ENCODE assay signal across 13 mouse cellular contexts in the genomic region with DNA sequence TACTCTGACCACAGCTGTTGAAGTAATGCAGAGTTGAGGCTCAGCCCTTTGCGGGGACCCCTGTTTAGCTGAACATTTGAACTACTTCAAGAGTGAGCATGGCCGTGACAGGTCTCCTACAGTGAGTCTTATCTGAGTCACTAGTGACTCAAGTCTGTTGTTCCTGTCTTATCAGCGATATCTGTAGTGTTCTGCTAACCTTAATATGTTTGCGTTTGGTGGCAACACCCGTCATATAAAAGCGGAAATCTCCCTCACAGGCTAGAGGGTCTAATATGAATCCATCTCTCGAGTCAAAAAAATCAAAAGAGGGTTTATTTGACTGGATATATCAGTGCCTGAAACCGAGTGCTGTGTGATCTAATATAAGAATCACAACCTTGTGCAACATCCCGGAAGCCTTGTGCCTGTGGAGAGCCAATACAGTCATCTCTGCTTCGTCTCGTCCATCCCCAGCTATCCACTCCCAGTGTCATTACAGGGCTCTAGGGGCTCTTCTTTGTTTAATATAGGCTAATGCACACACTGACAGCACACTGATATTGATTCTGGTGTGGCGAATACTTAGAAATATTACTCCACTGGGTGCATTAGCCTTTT. TPM values are rescaled to one million over a fixed set of nuclear protein-coding genes. Genes with fewer than 3 reads are reported as not detected.
DNase-seq lines count a peak whose midpoint lies in the region; ATAC-seq and TF ChIP-seq lines count a peak whose summit lies in the region.
"Had no signal": no experiment of that assay in that cellular context is flagged by ENCODE, and none has a peak within 500 bp of the region (broad histone marks: within the 10 kb centered on the region; RNA-seq: fewer than 3 reads in every experiment).

No protein-coding gene starts in this region.

- H3K9ac ChIP-seq in forebrain, embryonic 14.5 days (ENCODE audit: low read length): 0 out of 2 replicates have a peak overlapping the region, but pooled peaks have one; percentile 22
- no peak overlapping the region for H3K9ac ChIP-seq in forebrain, embryonic 11.5 days (ENCODE audit: low read length)
- no peak overlapping the region for H3K9ac ChIP-seq in hindbrain, embryonic 11.5 days (ENCODE audit: low read depth, low read length)
- H3K9ac ChIP-seq: limb, embryonic 13.5 days had no signal

- no peaks in the 10 kb centered on the region for H3K27me3 ChIP-seq in forebrain, embryonic 14.5 days (replicated peaks; ENCODE audit: control insufficient read depth, insufficient read depth, low read length)
- no peaks in the 10 kb centered on the region for H3K27me3 ChIP-seq in forebrain, embryonic 11.5 days (ENCODE audit: control insufficient read depth, insufficient read depth, low read length)
- H3K27me3 ChIP-seq in hindbrain, embryonic 11.5 days (ENCODE audit: control insufficient read depth, insufficient read depth, low read length): no peaks in the 10 kb centered on the region
- no peaks in the 10 kb centered on the region for H3K27me3 ChIP-seq in small intestine, adult 2 months (ENCODE audit: control insufficient read depth, insufficient read depth, low read length)
- H3K27me3 ChIP-seq: limb, embryonic 13.5 days had no signal

- no peak for TF ChIP-seq POLR2A in small intestine, adult 2 months (IDR thresholded peaks at IDR 0.05; ENCODE audit: low read depth, low read length)

- 0 out of 2 replicates have a peak, but pooled peaks cover 2% of the 10 kb centered on the region for H3K36me3 ChIP-seq in forebrain, embryonic 14.5 days (ENCODE audit: control insufficient read depth, insufficient read depth, low read length)
- H3K36me3 ChIP-seq in forebrain, embryonic 11.5 days (ENCODE audit: control insufficient read depth, insufficient read depth, low read length): no peaks in the 10 kb centered on the region
- H3K36me3 ChIP-seq in hindbrain, embryonic 11.5 days (ENCODE audit: control insufficient read depth, insufficient read depth, low read length): no peaks in the 10 kb centered on the region
- H3K36me3 ChIP-seq in small intestine, adult 2 months (ENCODE audit: control insufficient read depth, insufficient read depth, low read length): no peaks in the 10 kb centered on the region
- H3K36me3 ChIP-seq: limb, embryonic 13.5 days had no signal

- peaks cover 20% of the 10 kb centered on the region for H3K4me1 ChIP-seq in forebrain, embryonic 14.5 days (ENCODE audit: control insufficient read depth, insufficient read depth, low read length)
- peaks cover 13% of the 10 kb centered on the region; the same call in 1 of the 2 replicates for H3K4me1 ChIP-seq in forebrain, embryonic 11.5 days (replicated peaks; ENCODE audit: control insufficient read depth, insufficient read depth, low read length)
- H3K4me1 ChIP-seq in hindbrain, embryonic 11.5 days (replicated peaks; ENCODE audit: control insufficient read depth, insufficient read depth, low read length): peaks cover 2% of the 10 kb centered on the region; the same call in 1 of the 2 replicates
- no peaks in the 10 kb centered on the region for H3K4me1 ChIP-seq in small intestine, adult 2 months (ENCODE audit: control insufficient read depth, insufficient read depth, insufficient read length, low read length)

- H3K4me3 ChIP-seq in forebrain, embryonic 14.5 days (ENCODE audit: low read depth, low read length): no peak overlapping the region; the same call in 1 of the 2 replicates
- H3K4me3 ChIP-seq in forebrain, embryonic 11.5 days (ENCODE audit: low read depth, low read length): no peak overlapping the region
- no peak overlapping the region; the same call in 1 of the 2 replicates for H3K4me3 ChIP-seq in hindbrain, embryonic 11.5 days (ENCODE audit: low read depth, low read length)
- no peak overlapping the region for H3K4me3 ChIP-seq in small intestine, adult 2 months (ENCODE audit: low read depth, low read length)
- H3K4me3 ChIP-seq: limb, embryonic 13.5 days had no signal

- WGBS in forebrain, embryonic 14.5 days: 90% methylated on average over 12 of the region's 12 CpGs
- 87% methylated on average over 12 of the region's 12 CpGs for WGBS in forebrain, embryonic 11.5 days
- 87% methylated on average over 12 of the region's 12 CpGs for WGBS in hindbrain, embryonic 11.5 days
- WGBS in small intestine, adult 2 months: 36% methylated on average over 12 of the region's 12 CpGs

- H3K27ac ChIP-seq in forebrain, embryonic 14.5 days (ENCODE audit: low read depth, low read length): no peak overlapping the region
- no peak overlapping the region for H3K27ac ChIP-seq in forebrain, embryonic 11.5 days (ENCODE audit: low read depth, low read length)
- H3K27ac ChIP-seq in hindbrain, embryonic 11.5 days (ENCODE audit: low read depth, low read length): no peak overlapping the region
- 0 out of 2 replicates have a peak overlapping the region, but pooled peaks have one; percentile 21 for H3K27ac ChIP-seq in small intestine, adult 2 months (ENCODE audit: insufficient read depth, low read depth, low read length)
- H3K27ac ChIP-seq: limb, embryonic 13.5 days had no signal

- no peak for ATAC-seq in forebrain, embryonic 14.5 days
- ATAC-seq in forebrain, embryonic 11.5 days (replicated peaks; ENCODE audit: low FRiP score): no peak
- ATAC-seq in hindbrain, embryonic 11.5 days (ENCODE audit: low FRiP score): no peak
- ATAC-seq in megakaryocyte progenitor cell, adult 5-6 weeks (replicated peaks; ENCODE audit: poor library complexity): peak; percentile 26; the same call in 1 of the 2 replicates

- no peaks in the 10 kb centered on the region for H3K9me3 ChIP-seq in forebrain, embryonic 14.5 days (replicated peaks; ENCODE audit: control insufficient read depth, low read length)
- H3K9me3 ChIP-seq in forebrain, embryonic 11.5 days (ENCODE audit: control insufficient read depth, low read length): no peaks in the 10 kb centered on the region
- H3K9me3 ChIP-seq in hindbrain, embryonic 11.5 days (ENCODE audit: control insufficient read depth, low read length): no peaks in the 10 kb centered on the region
- H3K9me3 ChIP-seq: limb, embryonic 13.5 days had no signal

- peak overlapping the region; percentile 71; the same call in 1 of the 2 replicates for H3K4me2 ChIP-seq in forebrain, embryonic 14.5 days (ENCODE audit: low read length)
- H3K4me2 ChIP-seq in forebrain, embryonic 11.5 days (ENCODE audit: low read depth, low read length, severe bottlenecking): no peak overlapping the region
- H3K4me2 ChIP-seq in hindbrain, embryonic 11.5 days (replicated peaks; ENCODE audit: low read depth, low read length): peak overlapping the region; percentile 64
- H3K4me2 ChIP-seq: limb, embryonic 13.5 days had no signal

- DNase-seq in forebrain, embryonic 14.5 days (ENCODE audit: low spot score): no peak
- no peak for DNase-seq in forebrain, embryonic 11.5 days (ENCODE audit: low spot score)
- no peak for DNase-seq in hindbrain, embryonic 11.5 days (ENCODE audit: low spot score)
- no peak for DNase-seq in layer of hippocampus, adult 8-10 months (ENCODE audit: low spot score in 2 of 2)
- DNase-seq in layer of hippocampus, postnatal 36 days: no peak
- no peak for DNase-seq in frontal cortex, postnatal 25 days (ENCODE audit: low spot score in 2 of 2)
- DNase-seq: cerebellum, adult 2 months; heart, postnatal 4 days; lung, adult 18-20 months; thymus, postnatal 36 days had no signal

- TF ChIP-seq CTCF in small intestine, adult 2 months (IDR thresholded peaks at IDR 0.05; ENCODE audit: extremely low read depth, insufficient read length, insufficient replicate concordance, low read depth, low read length): no peak

RNA-seq across cellular contexts. Expression of a gene that starts 3.3 kb away (rescaled TPM):
- 13.3 and 21.0 TPM in 2 replicates for polyA plus RNA-seq in forebrain, embryonic 14.5 days (2014; fragmentation: Nextera tagmentation; extraction: Ambion mirVana)
- 11.6 and 13.2 TPM in 2 replicates for polyA plus RNA-seq in forebrain, embryonic 11.5 days (2014; fragmentation: Nextera tagmentation; extraction: Ambion mirVana)
- polyA plus RNA-seq in hindbrain, embryonic 11.5 days (2014; fragmentation: Nextera tagmentation; extraction: Ambion mirVana): 25.5 and 35.7 TPM in 2 replicates
- total RNA-seq in megakaryocyte progenitor cell, adult 5-6 weeks (2015): not detected in 2 replicates
- total RNA-seq in megakaryocyte progenitor cell, adult 5-6 weeks (2017): 0.08 TPM in 1 of 2 replicates, not detected in the other
- 0.23 and 0.36 TPM in 2 replicates for polyA plus RNA-seq in small intestine, adult 2 months (2012; rRNA removed)
- total RNA-seq in layer of hippocampus, adult 8-10 months (2022): 100 to 1,000 TPM; 118 to 135 (median 126) TPM
- total RNA-seq in layer of hippocampus, postnatal 36 days (2021): 100 to 1,000 TPM; 127 to 132 TPM
